Mouse (Mus musculus) liver, postnatal 0 days (tissue): ENCODE results near the gene Tepp. TPM values are rescaled to one million over a fixed set of nuclear protein-coding genes. Genes with fewer than 3 reads are reported as not detected.

Source experiments
- ATAC-seq: fragments of 200-750 bp; cut with Nextera tagmentation; 2 replicates; pipeline ENCODE4 v1.8.0; 2017; ENCODE audit warnings: mild to moderate bottlenecking, moderate library complexity
- DNase-seq: peaks from one replicate; pipeline ENCODE4 v3.0.0-alpha.2; 2016
- H3K27ac ChIP-seq: fragments of 300-500 bp; sonication (generic); 2 replicates; pipeline ENCODE4 v1.5.1; 2014; ENCODE audit warnings: antibody characterized with exemption, moderate library complexity, mild to moderate bottlenecking, low read depth
- H3K27me3 ChIP-seq: fragments of 300-500 bp; sonication (generic); 2 replicates; pipeline ENCODE4 v1.6.1; 2014; ENCODE audit warnings: low read length, control low read depth, mixed read lengths; ENCODE audit not compliant: insufficient read depth
- H3K36me3 ChIP-seq: fragments of 300-500 bp; sonication (generic); replicated peaks from 2 replicates; pipeline ENCODE4 v1.6.1; 2014; ENCODE audit warnings: mild to moderate bottlenecking, control low read depth, low read length, moderate library complexity, mixed read lengths; ENCODE audit not compliant: insufficient read depth
- H3K4me1 ChIP-seq: fragments of 300-500 bp; sonication (generic); 2 replicates; pipeline ENCODE4 v1.6.1; 2014; ENCODE audit warnings: antibody characterized with exemption, mild to moderate bottlenecking, control low read depth; ENCODE audit not compliant: insufficient read depth
- H3K4me2 ChIP-seq: fragments of 300-500 bp; sonication (generic); 2 replicates; pipeline ENCODE4 v1.6.1; 2014; ENCODE audit warnings: low read depth, mild to moderate bottlenecking, low read length, moderate library complexity, mixed read lengths
- H3K4me3 ChIP-seq: fragments of 300-500 bp; sonication (generic); 2 replicates; pipeline ENCODE4 v1.5.1; 2014; ENCODE audit warnings: low read depth, low read length
- H3K9ac ChIP-seq: fragments of 300-500 bp; sonication (generic); replicated peaks from 2 replicates; pipeline ENCODE4 v1.6.1; 2014; ENCODE audit warnings: mild to moderate bottlenecking, moderate library complexity
- H3K9me3 ChIP-seq: fragments of 300-500 bp; sonication (generic); 2 replicates; pipeline ENCODE4 v1.6.1; 2016; ENCODE audit warnings: mild to moderate bottlenecking, control low read depth, low read length, mixed read lengths
- CTCF ChIP-seq: sonication (generic); IDR thresholded peaks from 2 replicates; pipeline ENCODE4 v1.5.1; 2016; ENCODE audit warnings: antibody characterized with exemption, low read depth
- EP300 ChIP-seq: IDR thresholded peaks from 2 replicates; pipeline ENCODE4 v1.6.1; 2016; ENCODE audit warnings: antibody characterized with exemption, low read depth, mild to moderate bottlenecking
- WGBS: fragments of 180-500 bp; shearing (Covaris S2); extraction: QIAGEN DNeasy Blood & Tissue Kit; methylation state at CpG from one replicate; pipeline ENCODE4 v1.1.7; 2014; ENCODE audit not compliant: insufficient replicate concordance; 5-methylcytosine and 5-hydroxymethylcytosine counted together
- polyA plus RNA-seq: library from polyadenylated mRNA; unstranded; fragments of >200 nt; fragmentation: Nextera tagmentation; extraction: Ambion mirVana; gene quantifications from 2 replicates; pipeline ENCODE4 v1.2.1, GENCODE M21; 2015

Tepp gene
- polyA plus RNA-seq, 1 experiment from 2014 or later, result not detected

- Histone ChIP-seq H3K4me3 (no peak overlapping the region), H3K36me3 (peaks cover 13% of the 10 kb centered on the region), H3K27me3 (peaks cover 25% of the 10 kb centered on the region), H3K9ac (no peak overlapping the region), H3K4me2 (no peak overlapping the region), H3K27ac (no peak overlapping the region), H3K4me1 (peaks cover 11% of the 10 kb centered on the region), H3K9me3 (no peaks in the 10 kb centered on the region)
- ATAC-seq, result no peak
- DNase-seq, result no peak
- TF ChIP-seq CTCF, result no peak
- TF ChIP-seq EP300, result no peak
- 67% methylated on average over 2 of the region's 2 CpGs for WGBS
These were observed 38.0 kb downstream of the Tepp start for GRCm38 (mm10) chr8:95348356-95348755.

- TF ChIP-seq EP300 (no peak), CTCF (no peak)
- peaks cover 11% of the 10 kb centered on the region for H3K4me1 ChIP-seq
- 52% methylated on average over 19 of the region's 19 CpGs for WGBS
- ATAC-seq, result no peak
- no peak for DNase-seq
- no peak overlapping the region for H3K4me3 ChIP-seq
- H3K36me3 ChIP-seq, result peaks cover 7% of the 10 kb centered on the region
- H3K9me3 ChIP-seq, result no peaks in the 10 kb centered on the region
- H3K27me3 ChIP-seq, result peaks cover 32% of the 10 kb centered on the region
- H3K9ac ChIP-seq, result no peak overlapping the region
- H3K4me2 ChIP-seq, result no peak overlapping the region
- no peak overlapping the region for H3K27ac ChIP-seq
These were observed 38.7 kb downstream of the Tepp start for GRCm38 (mm10) chr8:95348811-95349630.

- Histone ChIP-seq H3K9ac (no peak overlapping the region), H3K4me2 (peak overlapping the region; percentile 85), H3K4me1 (peaks cover 11% of the 10 kb centered on the region), H3K27ac (no peak overlapping the region), H3K9me3 (no peaks in the 10 kb centered on the region), H3K27me3 (peaks cover 39% of the 10 kb centered on the region), H3K36me3 (no peaks in the 10 kb centered on the region), H3K4me3 (peak overlapping the region; percentile 57; the same call in 1 of the 2 replicates)
- ATAC-seq (no peak), DNase-seq (no peak)
- TF ChIP-seq EP300, result no peak
- peak; percentile 31; the same call in 1 of the 2 replicates for TF ChIP-seq CTCF
- 5% methylated on average over 15 of the region's 15 CpGs for WGBS
These were observed 41.1 kb downstream of the Tepp start for GRCm38 (mm10) chr8:95351461-95351860.

GRCm38 (mm10) chr8:95352151-95352870 is 41.9 kb downstream of the Tepp start, which contains the start of gene Mmp15:
Gene Mmp15, plus strand, starts transcription at chr8:95352268.
- Histone ChIP-seq H3K36me3 (no peaks in the 10 kb centered on the region), H3K4me2 (peak within 1 kb of the TSS; percentile 85), H3K27ac (no peak within 1 kb of the TSS), H3K27me3 (peaks cover 39% of the 10 kb centered on the region), H3K9ac (peak within 1 kb of the TSS; percentile 57), H3K9me3 (no peaks in the 10 kb centered on the region), H3K4me1 (peaks cover 11% of the 10 kb centered on the region), H3K4me3 (peak within 1 kb of the TSS; percentile 57)
- TF ChIP-seq CTCF, result no peak
- peak; percentile 63 for ATAC-seq
- DNase-seq, result peak; percentile 58
- 2% methylated on average over 80 of the region's 80 CpGs for WGBS

- Histone ChIP-seq H3K9me3 (no peaks in the 10 kb centered on the region), H3K4me3 (peak overlapping the region; percentile 57), H3K36me3 (no peaks in the 10 kb centered on the region), H3K4me1 (peaks cover 11% of the 10 kb centered on the region), H3K27me3 (peaks cover 39% of the 10 kb centered on the region), H3K27ac (no peak overlapping the region), H3K9ac (peak overlapping the region; percentile 57), H3K4me2 (peak overlapping the region; percentile 85)
- WGBS, result 6% methylated on average over 61 of the region's 62 CpGs
- ATAC-seq, result peak; percentile 41
- TF ChIP-seq CTCF (no peak), EP300 (no peak)
- peak; percentile 38 for DNase-seq
These were observed 42.8 kb downstream of the Tepp start for GRCm38 (mm10) chr8:95352871-95353866.
